Mouse (Mus musculus) kidney, postnatal 14 days (tissue): Measurements from ENCODE around the gene Max.

ENCODE experiments used
- DNase-seq: peaks from one replicate; pipeline ENCODE4 v3.0.0; 2022; ENCODE audit warnings: mixed read lengths

The Max gene

DNA sequence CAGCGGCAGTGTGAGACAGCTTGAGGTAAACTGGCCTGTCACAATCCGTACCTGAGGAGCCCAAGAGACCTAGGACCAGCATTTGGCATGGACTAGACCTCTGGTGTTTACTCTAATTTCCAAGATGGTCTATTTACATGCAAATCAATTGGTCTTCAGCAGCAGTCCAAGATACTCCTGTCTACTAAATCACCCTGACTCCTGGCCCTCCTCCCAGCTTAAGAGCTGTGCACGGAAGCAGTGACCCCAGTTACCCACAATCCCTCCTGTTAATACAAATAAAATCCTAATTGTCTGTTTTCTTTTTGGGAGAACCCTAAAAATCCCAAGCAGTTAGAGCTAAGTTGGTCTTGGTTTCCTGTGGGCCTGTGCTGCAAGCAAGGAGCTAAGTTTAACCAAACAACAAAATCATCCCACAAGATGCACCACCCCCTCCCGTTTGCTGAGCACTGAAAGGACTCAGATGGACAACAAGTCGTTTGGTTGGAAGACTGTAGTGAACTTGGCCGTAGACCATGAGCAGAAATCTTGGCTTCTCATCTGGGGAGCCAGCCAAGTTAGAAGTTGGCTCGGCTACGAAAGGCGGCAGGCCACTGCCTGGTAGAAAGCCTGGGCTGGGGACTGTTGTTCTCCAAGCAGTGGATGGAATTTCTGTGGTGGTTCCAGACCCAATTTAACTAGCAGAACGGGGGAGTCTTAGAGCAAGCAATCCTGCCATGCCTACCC is 7.1 kb downstream of the Max start:
- peak; percentile 82 for DNase-seq

DNA sequence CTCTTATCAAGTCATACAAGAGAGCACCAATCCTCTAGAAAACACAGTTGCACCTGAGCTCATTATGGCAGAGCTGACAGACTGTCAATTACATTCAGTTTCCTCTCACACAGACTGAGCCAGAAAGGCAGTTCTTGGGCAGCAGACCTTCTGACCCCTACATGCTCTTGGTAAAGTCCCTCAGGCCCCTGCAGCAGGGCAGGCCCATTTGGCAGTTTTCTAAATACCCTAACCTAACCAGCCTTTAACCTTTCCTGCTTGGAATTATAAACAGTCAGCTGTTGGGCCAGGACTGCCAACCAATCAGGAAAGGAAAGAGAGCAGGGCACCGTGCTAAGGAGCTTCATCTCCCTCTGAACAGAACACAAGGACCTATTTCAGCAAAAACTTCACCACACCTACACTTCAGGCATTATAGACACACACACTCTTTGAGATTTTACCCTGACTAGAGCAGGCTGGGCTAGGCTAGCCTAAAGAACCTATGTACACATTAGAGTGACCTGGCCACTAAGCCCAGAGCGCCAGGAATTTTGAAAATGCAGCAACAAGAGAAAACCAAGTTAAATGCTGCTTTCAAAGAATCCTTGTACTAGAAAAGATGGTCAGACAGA is 8.1 kb downstream of the Max start:
- peak; percentile 38 for DNase-seq

DNA sequence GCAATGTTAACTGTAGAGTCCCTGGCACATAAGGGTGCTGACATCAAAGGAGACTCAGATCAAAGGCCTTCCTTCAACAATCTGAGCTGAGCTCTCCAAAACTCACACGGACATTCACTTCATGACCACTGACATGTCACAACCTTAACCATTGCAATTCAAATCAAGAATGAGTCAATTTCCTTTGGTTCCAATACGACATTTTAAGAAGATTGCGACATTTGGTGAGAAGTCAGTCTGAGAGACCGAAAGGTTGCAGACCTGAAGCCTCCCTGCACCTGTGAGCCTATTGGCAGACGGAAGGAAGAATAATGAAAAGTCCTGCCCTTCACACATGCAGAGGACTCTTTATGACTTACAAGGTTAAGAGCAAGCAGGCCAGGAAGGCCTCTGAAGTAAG is 11.7 kb downstream of the Max start:
- DNase-seq: no peak

DNA sequence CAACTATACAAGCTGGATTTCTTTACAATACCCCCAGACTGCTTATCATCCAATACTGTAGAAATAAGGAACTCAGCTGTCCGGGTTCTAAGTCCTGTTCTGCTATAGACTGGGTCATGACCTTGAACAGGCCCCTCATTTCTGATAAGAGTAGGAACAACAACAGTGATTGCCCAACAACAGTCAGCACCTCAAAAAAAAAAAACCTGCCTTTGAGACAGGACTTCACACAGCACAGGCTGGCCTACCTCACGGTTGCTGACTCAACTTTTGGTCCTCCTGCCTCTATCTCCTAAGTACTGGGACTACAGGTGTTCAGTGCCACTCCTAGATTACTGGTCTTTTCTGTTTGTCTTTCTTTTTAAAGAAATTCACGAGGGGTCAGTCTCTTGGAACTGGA is 13.2 kb downstream of the Max start:
- no peak for DNase-seq

DNA sequence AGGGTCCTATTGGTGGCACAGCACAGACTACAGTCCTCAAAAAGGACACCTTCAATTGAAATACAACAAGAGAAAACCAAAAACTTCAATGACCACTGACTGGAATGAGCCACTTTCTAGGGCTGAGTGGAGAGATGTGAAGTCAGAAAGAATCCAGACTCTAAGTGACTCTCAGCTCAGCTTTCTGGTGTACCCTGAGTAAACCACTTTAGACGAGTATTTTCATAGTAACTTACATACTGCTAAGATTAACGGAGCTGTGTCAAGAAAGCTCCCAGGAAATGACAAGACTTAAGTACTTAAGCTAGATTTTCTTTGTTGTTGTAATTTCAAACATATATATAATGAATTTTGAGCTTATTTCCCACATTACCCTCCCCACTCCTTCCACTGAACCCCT is 13.8 kb downstream of the Max start:
- no peak for DNase-seq

DNA sequence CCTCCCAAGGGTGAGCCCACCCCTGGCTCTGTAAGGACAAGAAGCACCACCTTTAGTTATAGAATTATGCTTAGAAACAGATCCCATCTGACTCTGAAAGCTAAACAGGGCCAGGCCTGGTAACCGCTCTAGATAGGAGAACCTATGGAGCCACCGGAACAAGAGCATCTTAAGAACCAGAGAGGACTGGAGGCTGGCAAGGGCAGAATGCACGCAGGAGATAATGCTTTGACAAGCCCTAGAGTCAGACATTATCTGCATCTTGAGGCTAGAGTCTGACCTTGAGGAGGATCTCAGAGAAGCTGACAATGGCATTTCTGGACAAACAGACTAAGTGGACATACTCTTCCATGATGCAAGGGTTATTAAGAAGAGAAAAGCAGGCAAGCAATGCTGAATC is 14.5 kb downstream of the Max start:
- DNase-seq: no peak

DNA sequence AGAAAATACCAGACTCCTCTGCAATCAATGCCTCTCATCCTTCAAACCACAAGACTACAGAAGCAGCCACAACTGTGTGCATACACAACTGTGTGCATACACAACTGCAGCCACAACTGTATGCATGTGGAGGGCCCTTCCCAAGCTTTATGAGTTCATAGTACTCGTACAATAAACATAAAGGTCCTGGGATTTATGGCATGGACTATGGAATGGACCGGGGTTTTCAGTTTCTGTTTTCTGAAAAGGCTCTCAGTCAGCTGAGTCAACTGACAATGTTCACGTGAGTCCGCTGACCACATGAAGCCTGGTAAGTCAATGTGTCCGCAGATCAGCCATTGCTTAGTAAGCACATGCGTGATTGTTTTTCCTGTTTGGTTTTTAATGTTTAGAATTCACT is 18.5 kb downstream of the Max start:
- no peak for DNase-seq

DNA sequence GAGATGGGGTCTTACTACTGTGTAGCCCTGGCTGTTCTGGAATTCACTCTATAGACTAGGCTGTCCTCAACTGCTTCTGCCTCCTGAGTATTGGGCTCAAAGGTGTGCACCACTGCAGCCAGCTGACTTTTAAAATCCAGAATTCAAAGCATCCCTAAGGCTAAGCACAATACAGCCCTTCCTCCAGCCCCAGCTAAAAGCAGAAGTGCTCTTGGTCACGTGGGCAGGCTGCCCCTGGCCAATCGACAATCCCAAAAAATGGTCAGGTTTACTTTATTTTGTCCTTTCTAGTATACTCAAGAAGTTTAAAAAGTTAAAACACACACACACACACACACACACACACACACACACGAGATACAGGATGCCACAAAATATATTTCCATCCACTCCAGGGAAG is 19.0 kb downstream of the Max start:
- DNase-seq: no peak

DNA sequence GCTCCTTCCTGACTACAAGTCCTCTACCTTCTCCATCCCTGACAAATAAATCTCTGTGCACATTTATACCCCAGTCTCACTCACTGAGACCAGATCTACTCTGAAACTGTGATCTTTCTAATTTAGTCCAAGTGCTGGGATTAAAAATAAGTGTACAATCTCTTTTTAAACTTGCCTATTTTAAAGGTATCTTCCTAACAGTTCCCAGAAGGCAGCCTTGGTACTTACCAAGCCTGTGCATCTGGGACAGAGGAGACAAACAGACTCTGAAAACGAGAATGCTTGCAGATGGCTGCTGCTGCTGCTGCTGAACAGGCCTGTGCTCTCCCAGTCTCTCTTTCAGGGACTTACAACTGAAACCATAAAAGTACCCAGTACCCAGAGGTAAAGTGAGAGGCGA is 19.5 kb downstream of the Max start:
- no peak for DNase-seq

DNA sequence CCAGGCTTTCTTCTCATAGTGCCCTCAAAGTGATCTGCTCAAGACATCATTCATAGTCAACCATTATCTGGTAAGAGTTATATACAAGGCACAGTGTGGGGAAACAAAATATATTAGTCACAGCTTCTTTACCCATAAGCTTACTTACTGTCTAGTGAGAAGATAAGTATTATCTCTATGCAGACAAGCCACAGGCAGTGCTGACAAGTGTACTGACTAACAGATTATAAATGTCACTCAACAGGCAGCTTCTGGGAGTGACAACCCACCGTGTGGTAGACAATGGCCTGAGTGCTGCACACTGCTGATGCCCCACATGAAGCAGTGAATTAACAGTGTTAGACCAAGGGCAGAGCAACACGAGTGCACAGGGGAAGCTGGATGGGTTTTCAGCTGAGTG is 20.5 kb downstream of the Max start:
- no peak for DNase-seq

DNA sequence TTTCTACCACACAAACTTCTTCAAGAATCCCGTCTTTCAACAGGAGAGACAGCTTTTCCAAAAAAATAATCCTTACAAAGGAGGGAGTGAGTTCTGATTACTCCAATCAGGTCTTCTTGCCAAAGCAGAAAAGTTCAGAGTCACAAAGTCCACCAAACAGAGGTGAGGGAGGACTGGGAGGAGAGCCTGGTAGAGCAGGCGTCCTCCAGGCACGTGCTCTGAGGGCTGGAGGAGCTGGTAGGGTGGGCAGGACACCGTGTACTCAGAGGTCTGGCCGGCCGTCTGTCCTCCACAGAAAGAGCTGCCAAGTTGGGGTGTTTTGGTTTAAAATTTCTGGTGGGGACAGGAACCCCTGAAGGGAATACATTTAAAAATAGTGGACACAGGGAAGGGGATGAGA is 24.0 kb downstream of the Max start:
- DNase-seq: no peak

DNA sequence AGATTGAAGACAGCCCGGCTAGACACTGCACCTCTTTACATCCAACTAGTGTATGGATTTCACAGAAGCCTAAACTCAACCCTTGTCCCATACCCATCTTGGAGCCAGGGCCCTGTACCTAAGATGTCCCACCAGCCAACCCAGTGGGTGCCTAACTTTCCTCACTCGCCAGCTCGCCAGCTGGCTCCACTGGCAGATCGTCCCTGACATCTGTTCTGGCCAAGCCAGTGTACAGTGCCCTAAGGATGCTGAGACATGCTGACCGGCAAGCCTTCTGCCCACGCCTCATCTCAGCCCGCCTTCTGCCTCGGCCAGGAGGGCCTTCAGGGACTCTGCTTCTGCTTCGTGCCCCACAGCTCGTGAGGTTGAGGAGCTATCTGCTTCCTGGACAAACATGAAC is 25.8 kb downstream of the Max start:
- DNase-seq: no peak

DNA sequence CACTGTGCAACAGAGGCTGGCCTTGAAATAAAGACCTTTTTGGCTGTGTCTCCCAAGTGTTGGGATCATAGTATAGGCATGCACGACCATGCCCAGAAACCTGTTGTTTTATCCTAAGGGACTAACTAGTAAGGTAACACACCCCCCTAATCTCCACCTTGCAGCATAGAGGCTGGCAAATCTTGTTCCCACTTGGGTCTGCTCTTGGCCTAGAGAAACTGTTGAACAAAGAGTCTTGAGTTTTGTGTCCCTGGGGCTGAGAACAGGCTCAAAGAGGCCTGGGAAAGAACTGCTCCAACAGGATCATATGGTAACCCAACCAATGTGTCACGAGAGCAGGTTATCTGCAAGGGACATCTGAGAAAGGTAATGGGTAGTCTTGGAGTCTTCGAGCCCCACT is 27.6 kb downstream of the Max start:
- DNase-seq: no peak

DNA sequence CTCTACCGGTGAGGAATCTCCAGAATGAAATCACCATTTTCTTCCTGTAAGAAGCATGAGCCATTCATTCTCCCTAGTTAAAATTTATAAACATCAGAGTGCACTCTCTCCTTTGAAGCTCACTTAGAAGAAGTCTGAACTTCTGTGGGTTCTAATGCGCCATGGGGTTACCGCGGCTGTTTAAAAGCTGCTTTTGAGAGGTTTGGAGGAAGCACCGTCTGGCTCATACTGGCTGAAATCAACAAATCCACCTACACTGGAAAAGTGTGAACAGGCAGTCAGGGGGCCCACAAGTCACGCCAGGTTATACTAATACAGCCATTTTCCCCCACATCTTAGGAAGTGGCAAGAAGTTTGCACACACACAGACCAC is 29.3 kb downstream of the Max start:
- DNase-seq: no peak

DNA sequence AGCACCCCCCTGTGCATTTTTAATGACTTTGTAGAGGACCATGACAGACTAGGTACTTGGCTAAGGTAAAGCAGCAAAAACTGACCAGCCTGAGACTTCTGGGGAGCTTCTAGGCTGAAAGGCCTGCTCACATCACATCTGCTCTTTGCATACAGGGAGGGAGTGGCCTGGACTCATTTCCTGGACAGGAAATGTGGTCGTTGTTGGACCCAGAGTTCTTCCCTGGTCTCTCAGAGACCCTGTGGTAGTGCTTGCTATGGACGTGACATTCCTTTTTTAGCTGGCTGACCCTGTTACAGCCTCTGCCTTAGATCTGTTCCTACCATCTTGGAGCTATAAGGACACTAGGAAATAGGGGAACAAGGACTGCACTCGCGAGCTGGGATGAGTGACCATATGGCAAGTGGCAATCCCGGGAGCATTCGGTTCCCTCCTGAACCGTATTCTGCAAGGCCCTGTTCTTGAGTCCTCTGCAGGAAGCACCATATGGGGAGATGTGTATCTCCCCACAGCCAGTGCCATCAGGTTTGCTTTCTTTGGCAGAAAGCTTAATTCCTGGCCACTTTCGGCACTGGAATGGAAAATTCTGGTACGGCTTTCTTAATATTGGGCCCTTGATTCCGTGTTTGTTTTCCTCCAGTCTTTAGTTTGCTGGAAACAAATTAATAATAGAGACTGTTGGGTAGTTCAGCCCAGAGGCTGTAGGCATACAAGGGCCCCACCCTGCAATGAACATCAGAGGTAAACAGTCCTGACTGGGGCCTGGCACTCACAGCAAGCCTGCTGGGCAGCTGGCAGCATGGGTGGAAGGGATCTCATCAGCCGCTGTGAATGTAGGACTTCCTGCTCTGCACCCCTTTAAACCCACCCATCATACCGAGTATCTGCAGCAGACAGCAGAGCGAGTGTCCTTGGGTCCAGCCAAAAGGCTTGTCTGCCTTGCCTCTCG is 30.0 kb downstream of the Max start:
- DNase-seq: no peak

DNA sequence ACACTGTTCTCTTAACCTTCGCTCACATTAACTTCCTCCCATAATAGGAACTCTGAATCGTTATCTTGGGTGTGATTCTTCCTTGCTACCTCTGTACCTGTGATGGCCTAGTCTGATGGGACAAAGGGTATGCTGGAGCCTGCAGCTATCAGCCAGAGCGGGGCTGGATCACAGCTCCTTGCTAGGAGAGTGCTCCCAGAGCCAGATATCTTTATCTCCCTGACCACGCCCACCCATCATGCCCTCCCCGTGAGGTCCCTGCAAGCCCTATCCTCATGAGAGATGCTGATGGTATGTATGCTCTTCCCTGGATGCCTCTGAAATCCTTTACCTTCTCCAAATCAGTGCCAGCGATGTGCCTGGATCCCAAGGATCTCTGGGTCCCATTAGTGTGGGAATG is 31.8 kb downstream of the Max start:
- no peak for DNase-seq

DNA sequence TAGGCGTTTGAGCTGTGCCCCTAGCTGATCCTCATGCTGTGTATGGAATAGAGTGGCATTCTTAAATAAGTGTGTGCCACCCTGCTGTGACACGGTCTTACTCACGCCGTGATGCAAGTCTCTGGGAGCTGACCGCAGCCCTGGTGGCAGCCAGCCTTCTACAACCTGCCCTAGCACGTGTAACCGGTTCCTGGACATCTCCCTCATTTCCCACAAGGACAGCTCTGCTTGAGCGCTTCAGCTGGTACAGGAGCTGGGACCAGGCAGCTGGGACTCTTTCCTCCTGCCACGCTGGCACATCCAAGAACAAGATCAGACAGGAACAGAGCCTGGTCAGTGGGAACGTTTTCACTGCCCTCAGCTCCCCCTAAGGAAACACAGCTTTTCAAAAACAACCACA is 34.5 kb downstream of the Max start:
- DNase-seq: peak; percentile 44

DNA sequence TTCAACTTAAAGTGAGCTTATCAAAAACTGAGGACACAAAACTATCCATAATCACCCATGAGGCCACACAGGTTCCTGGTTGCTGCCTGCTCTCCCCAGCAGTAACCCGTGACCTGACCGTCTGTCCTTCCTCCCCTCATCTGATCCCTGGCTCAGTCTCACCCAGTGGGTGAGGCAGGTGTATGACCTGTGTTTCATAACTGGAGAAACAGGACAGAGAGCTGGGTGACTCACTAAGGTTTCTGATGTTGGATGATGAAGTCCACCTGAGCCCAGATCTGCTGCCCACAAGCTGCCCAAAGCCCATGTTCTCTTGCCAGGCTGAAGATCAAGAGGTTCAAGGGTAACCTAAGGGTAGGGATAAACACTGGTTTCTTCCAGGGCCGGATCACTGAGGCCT is 35.0 kb downstream of the Max start:
- no peak for DNase-seq

DNA sequence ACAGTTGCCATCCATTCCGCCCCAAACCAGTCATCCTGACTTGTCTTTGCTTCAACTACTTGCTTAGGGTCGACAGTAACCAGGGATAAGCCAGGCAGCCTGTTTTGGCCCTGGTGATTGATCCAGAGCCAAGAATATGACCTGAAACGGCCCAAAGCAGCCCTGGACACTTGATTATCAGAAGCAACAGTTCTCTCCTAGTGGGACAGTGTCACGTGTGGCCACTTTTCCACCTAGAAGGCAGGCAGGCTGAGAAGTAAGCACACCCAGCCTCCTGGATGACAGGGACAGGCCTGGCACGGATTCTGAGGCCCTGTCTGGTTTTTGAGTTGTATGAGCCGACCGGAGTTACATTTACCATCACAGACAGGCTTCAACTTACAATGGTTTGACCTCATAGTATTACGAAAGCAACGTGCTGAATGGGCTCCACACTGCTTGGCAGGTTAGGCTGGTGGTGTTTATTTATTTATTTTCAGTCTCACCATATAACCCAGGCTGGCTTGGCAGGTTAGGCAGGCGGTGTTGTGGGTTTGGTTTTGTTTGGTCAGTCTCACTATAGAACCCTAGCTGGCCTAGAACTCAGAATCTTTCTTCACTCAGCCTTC is 35.6 kb downstream of the Max start:
- DNase-seq: no peak

DNA sequence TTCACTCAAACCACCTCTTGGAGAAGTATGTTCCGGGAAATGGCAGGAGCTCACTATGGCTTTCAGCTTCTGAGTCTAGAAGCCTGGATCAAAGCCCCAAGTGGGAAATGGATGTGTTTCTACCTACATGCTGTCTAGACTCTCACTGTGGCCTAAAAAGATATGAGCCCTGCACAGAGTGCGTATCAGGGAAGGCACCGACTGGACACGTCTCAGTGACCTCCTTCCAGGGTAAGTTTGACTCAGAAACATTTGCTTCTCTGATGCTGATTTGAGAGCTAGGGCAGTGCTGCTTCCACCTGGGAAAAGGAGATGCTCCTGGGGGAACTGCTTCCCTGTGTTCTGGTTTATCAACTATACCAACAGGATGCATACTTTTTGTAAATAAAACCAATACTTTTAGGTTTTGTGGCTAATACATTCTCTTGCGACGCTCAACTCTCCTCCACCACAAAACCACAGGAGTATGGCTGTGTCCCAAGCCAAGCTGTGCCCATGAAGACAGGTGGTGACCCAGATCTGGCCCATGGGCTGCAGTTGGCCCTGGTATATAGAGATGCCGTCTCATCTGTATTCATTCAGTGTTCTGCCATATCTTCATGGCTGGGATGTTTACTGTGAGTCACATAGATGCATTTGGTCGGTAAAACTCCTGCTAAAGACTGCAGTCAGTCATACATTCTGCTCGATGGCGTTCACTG is 36.9 kb downstream of the Max start:
- no peak for DNase-seq

DNA sequence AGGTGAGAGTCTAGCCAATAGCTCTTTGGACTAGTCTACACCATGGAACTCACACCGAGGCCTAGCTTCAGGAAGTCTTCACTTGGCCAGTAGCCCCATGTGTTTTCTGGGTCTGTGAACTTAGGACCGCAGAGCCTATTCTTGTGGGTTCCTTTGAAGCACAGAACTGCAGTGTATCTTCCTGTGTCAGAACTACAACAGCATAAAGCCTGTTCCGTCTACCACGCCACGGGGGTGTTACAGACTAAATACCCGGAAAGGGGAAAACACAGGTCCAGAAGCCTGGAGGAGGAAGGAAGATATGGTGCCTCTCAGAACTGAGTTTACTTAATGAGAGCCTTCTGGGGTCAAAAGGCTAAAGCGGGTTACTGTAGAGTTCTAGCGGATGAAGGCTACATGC is 38.9 kb downstream of the Max start:
- DNase-seq: no peak

DNA sequence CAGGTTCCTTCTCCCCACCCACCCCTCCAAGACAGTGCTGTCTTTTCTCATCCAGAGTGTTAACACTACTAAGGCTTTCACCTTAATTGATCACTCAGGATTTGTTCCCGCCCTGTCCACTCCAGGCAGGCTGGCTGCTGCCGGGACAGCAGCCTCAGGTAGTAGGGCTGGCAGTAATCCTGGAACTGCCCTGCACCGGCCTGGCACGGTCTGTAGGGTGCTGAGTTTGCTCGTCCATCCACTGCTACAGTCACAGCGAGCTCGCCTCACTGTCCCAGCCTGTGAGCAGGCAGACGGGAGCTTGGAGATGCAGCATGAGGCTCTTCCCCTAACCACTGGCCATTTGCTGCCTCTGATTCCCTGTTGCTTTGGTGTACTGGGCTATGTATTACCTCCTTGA is 41.0 kb downstream of the Max start:
- DNase-seq: peak; percentile 32

DNA sequence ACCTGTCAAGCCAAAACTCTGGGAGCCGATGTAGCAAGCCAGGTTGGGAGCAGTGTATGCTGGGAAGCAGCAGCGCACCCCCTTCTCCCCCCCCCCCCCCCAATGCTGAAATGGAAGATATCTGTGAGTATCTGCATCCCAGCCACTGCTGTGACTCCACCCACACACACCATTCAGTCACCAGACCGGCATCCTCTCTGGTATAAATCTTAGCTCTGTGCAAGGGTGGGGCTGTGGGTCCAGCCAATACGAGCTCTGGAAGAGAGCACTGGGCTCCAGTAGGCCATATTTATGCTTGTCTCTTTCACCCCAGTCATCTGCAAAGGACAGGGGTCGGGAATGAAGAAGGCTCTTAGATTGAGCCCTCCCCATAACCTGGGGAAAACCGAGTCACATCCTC is 41.6 kb downstream of the Max start:
- DNase-seq: no peak
